ENCODE assay signal across 28 mouse cellular contexts in genomic region chr4:134802155-134802554, GRCm38 (mm10). TPM values are rescaled to one million over a fixed set of nuclear protein-coding genes. Genes with fewer than 3 reads are reported as not detected.
DNase-seq lines count a peak whose midpoint lies in the region; ATAC-seq and TF ChIP-seq lines count a peak whose summit lies in the region.
"Had no signal": no experiment of that assay in that cellular context is flagged by ENCODE, and none has a peak within 500 bp of the region (broad histone marks: within the 10 kb centered on the region; RNA-seq: fewer than 3 reads in every experiment).

No protein-coding gene starts in this region.

- ATAC-seq in heart, embryonic 13.5 days (ENCODE audit: extremely low read depth, insufficient number of reproducible peaks, low FRiP score, low TSS enrichment): no peak
- ATAC-seq in heart, embryonic 12.5 days (ENCODE audit: insufficient number of reproducible peaks, low FRiP score): no peak
- ATAC-seq in kidney, postnatal 0 days (replicated peaks; ENCODE audit: low FRiP score, low read depth): no peak; the same call in 1 of the 2 replicates
- ATAC-seq: forebrain, embryonic 16.5 days; inflammation-experienced regulatory T-cells, adult 6 months; liver, embryonic 12.5 days; liver, postnatal 0 days had no signal

- H3K4me1 ChIP-seq in heart, embryonic 13.5 days: peaks cover 33% of the 10 kb centered on the region
- peaks cover 25% of the 10 kb centered on the region for H3K4me1 ChIP-seq in heart, embryonic 12.5 days (replicated peaks)
- peaks cover 14% of the 10 kb centered on the region; the same call in 1 of the 2 replicates for H3K4me1 ChIP-seq in kidney, postnatal 0 days (replicated peaks; ENCODE audit: insufficient read depth, low read length)
- H3K4me1 ChIP-seq: hindbrain, embryonic 15.5 days; midbrain, embryonic 12.5 days had no signal

- no peak overlapping the region for H3K27ac ChIP-seq in heart, embryonic 13.5 days (replicated peaks)
- H3K27ac ChIP-seq in heart, embryonic 12.5 days (ENCODE audit: poor library complexity, severe bottlenecking): no peak overlapping the region
- H3K27ac ChIP-seq in kidney, postnatal 0 days: no peak overlapping the region; the same call in 1 of the 2 replicates
- H3K27ac ChIP-seq: embryonic facial prominence, embryonic 12.5 days; forebrain, embryonic 10.5 days; hindbrain, embryonic 15.5 days; limb, embryonic 13.5 days; liver, embryonic 12.5 days; midbrain, embryonic 12.5 days; neural tube, embryonic 13.5 days; stomach, embryonic 15.5 days had no signal

- TF ChIP-seq CTCF in kidney, postnatal 0 days (IDR thresholded peaks at IDR 0.05; ENCODE audit: low read depth): no peak

- H3K9ac ChIP-seq in heart, embryonic 13.5 days: 0 out of 2 replicates have a peak overlapping the region, but pooled peaks have one; percentile 3
- no peak overlapping the region for H3K9ac ChIP-seq in heart, embryonic 12.5 days
- H3K9ac ChIP-seq in kidney, postnatal 0 days (ENCODE audit: low read depth, low read length): no peak overlapping the region
- H3K9ac ChIP-seq: embryonic facial prominence, embryonic 12.5 days; hindbrain, embryonic 15.5 days; limb, embryonic 13.5 days; liver, embryonic 12.5 days; liver, postnatal 0 days; midbrain, embryonic 12.5 days; neural tube, embryonic 13.5 days; stomach, embryonic 15.5 days had no signal

- H3K9me3 ChIP-seq in heart, embryonic 13.5 days: no peaks in the 10 kb centered on the region
- no peaks in the 10 kb centered on the region for H3K9me3 ChIP-seq in heart, embryonic 12.5 days (replicated peaks)
- H3K9me3 ChIP-seq in kidney, postnatal 0 days (replicated peaks; ENCODE audit: low read length): no peaks in the 10 kb centered on the region
- H3K9me3 ChIP-seq: embryonic facial prominence, embryonic 12.5 days; forebrain, embryonic 10.5 days; G1E; hindbrain, embryonic 15.5 days; limb, embryonic 13.5 days; liver, embryonic 12.5 days; megakaryocyte, embryonic 14.5 days; midbrain, embryonic 12.5 days; neural tube, embryonic 13.5 days; stomach, embryonic 15.5 days had no signal

- no peak overlapping the region for H3K4me3 ChIP-seq in heart, embryonic 13.5 days
- no peak overlapping the region for H3K4me3 ChIP-seq in heart, embryonic 12.5 days
- no peak overlapping the region for H3K4me3 ChIP-seq in kidney, postnatal 0 days (replicated peaks; ENCODE audit: low read depth, low read length)
- H3K4me3 ChIP-seq: embryonic facial prominence, embryonic 12.5 days; forebrain, embryonic 10.5 days; hindbrain, embryonic 15.5 days; limb, embryonic 13.5 days; liver, embryonic 12.5 days; megakaryocyte, embryonic 14.5 days; midbrain, embryonic 12.5 days; neural tube, embryonic 13.5 days; stomach, embryonic 15.5 days had no signal

- H3K27me3 ChIP-seq in heart, embryonic 13.5 days (replicated peaks): no peaks in the 10 kb centered on the region
- no peaks in the 10 kb centered on the region for H3K27me3 ChIP-seq in heart, embryonic 12.5 days (replicated peaks)
- no peaks in the 10 kb centered on the region for H3K27me3 ChIP-seq in kidney, postnatal 0 days (ENCODE audit: insufficient read depth, low read length)
- H3K27me3 ChIP-seq: embryonic facial prominence, embryonic 12.5 days; hindbrain, embryonic 15.5 days; limb, embryonic 13.5 days; liver, embryonic 12.5 days; midbrain, embryonic 12.5 days; neural tube, embryonic 13.5 days; stomach, embryonic 15.5 days had no signal

- H3K36me3 ChIP-seq in heart, embryonic 13.5 days: peaks cover 67% of the 10 kb centered on the region
- H3K36me3 ChIP-seq in heart, embryonic 12.5 days: peaks cover 56% of the 10 kb centered on the region
- H3K36me3 ChIP-seq in kidney, postnatal 0 days (ENCODE audit: insufficient read depth, low read length): peaks cover 42% of the 10 kb centered on the region

- peak; percentile 68 to 73 for DNase-seq in kidney, adult 8-10 months
- DNase-seq in kidney, postnatal 0 days (ENCODE audit: low spot score): peak; percentile 23
- DNase-seq in kidney, postnatal 4 days: peak; percentile 43 to 58
- DNase-seq in adrenal gland, adult 8-10 months: no peak
- DNase-seq in embryo, embryonic 10.5 days (ENCODE audit: low spot score): no peak
- no peak for DNase-seq in heart, adult 11 months
- DNase-seq: adrenal gland, postnatal 10 days; cerebellum, adult 8-10 months; cerebellum, postnatal 25 days; heart, postnatal 36 days; liver, postnatal 0 days; lung, postnatal 36 days; retina, postnatal 1 day; right cerebral cortex, postnatal 14 days had no signal

- no peak overlapping the region for H3K4me2 ChIP-seq in heart, embryonic 13.5 days
- no peak overlapping the region for H3K4me2 ChIP-seq in heart, embryonic 12.5 days
- H3K4me2 ChIP-seq in kidney, postnatal 0 days (ENCODE audit: low read length): no peak overlapping the region
- H3K4me2 ChIP-seq: embryonic facial prominence, embryonic 12.5 days; hindbrain, embryonic 15.5 days; limb, embryonic 13.5 days; liver, embryonic 12.5 days; midbrain, embryonic 12.5 days; neural tube, embryonic 13.5 days; stomach, embryonic 15.5 days had no signal

- WGBS in heart, embryonic 13.5 days: 84% methylated on average over 10 of the region's 10 CpGs
- WGBS in heart, embryonic 12.5 days: 89% methylated on average over 10 of the region's 10 CpGs
- 67% methylated on average over 10 of the region's 10 CpGs for WGBS in kidney, postnatal 0 days

RNA-seq across cellular contexts. Expression of gene Ldlrap1, which starts 34.3 kb away (rescaled TPM):
- polyA plus RNA-seq in heart, embryonic 13.5 days (2015; fragmentation: Nextera tagmentation; extraction: Ambion mirVana): 12.2 and 13.5 TPM in 2 replicates
- polyA plus RNA-seq in heart, embryonic 12.5 days (2016; fragmentation: Nextera tagmentation; extraction: Ambion mirVana): 16.5 and 17.8 TPM in 2 replicates
- 21.2 and 21.3 TPM in 2 replicates for polyA plus RNA-seq in kidney, postnatal 0 days (2015; fragmentation: Nextera tagmentation; extraction: Ambion mirVana)
- total RNA-seq in adrenal gland, adult 8-10 months (2022): 10 to 100 TPM; 46.7 to 49.4 (median 48.4) TPM

RNA-seq across cellular contexts. Expression of gene Maco1, which starts 51.0 kb away (rescaled TPM):
- 25.0 and 25.7 TPM in 2 replicates for polyA plus RNA-seq in heart, embryonic 13.5 days (2015; fragmentation: Nextera tagmentation; extraction: Ambion mirVana)
- 30.6 and 31.4 TPM in 2 replicates for polyA plus RNA-seq in heart, embryonic 12.5 days (2016; fragmentation: Nextera tagmentation; extraction: Ambion mirVana)
- 31.2 and 32.4 TPM in 2 replicates for polyA plus RNA-seq in kidney, postnatal 0 days (2015; fragmentation: Nextera tagmentation; extraction: Ambion mirVana)
- total RNA-seq in adrenal gland, adult 8-10 months (2022): 10 to 100 TPM; 36.2 to 51.0 (median 47.8) TPM

Comparison
In these comparisons a context has a peak if more than half of its experiments do, and no peak if none do; other contexts are left out.
1. DNase-seq: peak in kidney, adult 8-10 months (2 of 2), kidney, postnatal 0 days (single experiment) and kidney, postnatal 4 days (2 of 2); none in adrenal gland, adult 8-10 months (single experiment), embryo, embryonic 10.5 days (single experiment) and heart, adult 11 months (single experiment).